Mouse (Mus musculus) frontal cortex, postnatal 14 days (tissue): Measurements from ENCODE around the gene Fer1l4.

Source experiments
- DNase-seq, 2 experiments: peaks; one replicate each; pipeline ENCODE4 v3.0.0; 2022; ENCODE audit warnings: low spot score in 2 of 2

Gene Fer1l4

GRCm38 (mm10) chr2:156052816-156053215, at the start of gene Fer1l4:
Gene Fer1l4 (minus strand): TSS chr2:156052947.
- DNase-seq, result no peak

DNA sequence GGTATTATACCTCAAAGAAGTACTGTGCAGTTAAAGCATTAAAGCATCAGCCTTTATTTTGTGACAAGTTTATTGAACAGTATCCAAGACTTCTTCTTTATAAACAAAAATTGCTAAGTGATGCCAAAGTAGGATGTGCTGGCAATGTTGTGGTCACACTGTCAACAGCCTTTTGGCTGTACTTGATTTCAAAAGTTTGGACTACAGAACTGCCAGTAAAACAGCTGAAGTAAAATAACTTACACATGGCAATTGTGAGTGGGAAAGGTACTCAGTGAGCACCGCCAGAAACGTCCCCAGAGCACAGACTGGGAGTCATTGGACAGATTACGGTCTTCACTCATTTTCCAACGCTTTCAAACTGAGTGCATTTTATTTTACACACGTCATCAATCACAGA, 39.2 kb upstream of the Fer1l4 start:
- DNase-seq, result no peak

DNA sequence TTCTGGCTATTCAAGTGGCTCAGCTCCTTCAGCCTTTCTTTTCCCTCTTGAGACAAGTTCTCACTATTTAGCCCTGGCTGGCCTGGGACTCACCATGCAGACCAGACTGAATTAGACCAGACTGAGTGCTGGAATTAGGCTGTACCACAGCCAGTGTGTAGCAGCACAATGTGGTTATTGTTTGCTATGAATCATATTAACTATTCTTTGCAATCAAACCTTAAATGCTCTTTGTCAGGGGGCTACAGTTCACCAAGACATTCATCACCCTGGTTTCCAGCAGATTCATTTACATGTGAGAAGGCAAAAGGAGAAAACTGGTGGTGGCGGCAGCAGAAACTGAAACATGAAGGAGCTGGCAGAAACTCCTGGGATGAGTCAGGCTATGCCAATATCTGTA, 37.1 kb upstream of the Fer1l4 start:
- no peak for DNase-seq

DNA sequence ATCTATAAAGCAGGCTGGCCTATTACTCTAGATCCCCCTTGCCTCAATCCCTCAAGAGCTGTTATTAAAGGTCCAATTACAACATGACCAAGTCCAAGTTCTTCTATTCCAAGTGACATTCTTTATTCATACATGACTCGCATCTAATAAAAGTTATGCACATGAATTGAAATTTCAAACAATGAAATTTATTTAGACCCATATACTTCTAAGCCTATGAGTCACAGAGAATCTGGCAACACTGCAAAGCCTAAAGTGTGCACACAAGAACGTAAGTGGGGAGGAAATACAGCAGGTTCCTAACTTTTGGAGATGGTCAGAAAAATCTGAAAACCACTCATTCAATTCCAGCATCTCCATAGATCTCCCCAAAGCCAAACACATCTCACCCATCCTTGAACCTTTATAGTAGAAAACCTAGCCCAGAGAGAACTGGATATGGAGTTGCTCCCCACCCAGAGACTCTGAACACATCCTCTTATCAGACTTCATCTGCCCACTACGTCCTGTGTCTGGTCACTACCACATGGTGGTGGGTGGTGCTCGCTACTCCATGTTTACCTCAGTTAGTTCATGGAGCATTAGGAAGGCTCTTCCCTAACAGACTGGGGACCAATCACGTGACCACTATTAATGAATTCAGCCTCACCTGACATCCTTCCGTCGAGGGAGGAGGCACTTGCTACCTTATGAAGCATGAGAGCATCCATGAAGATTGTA, 34.8 kb upstream of the Fer1l4 start:
- no peak for DNase-seq

- no peak for DNase-seq
These were observed 31.8 kb upstream of the Fer1l4 start for GRCm38 (mm10) chr2:156084541-156084940.

GRCm38 (mm10) chr2:156080391-156080790, 27.6 kb upstream of the Fer1l4 start:
- no peak for DNase-seq

DNA sequence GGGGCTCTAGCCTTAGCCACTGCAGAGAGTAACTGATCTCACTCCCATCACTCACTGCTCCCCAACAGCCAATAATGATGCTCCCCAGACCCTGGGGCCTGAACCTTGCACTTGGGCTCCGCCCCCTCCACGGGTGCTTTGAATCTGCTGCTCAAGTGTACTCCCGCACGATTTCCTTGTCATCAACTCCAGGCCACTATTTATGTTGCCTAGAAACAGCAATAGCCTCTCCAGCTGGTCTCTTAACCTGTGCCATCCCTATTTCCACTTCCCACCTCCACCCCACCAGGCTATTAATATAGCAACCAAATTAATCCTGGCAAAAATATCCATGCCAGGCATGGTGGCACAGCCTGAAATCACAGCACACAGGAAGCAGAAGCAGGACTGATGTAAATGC, 26.9 kb upstream of the Fer1l4 start:
- no peak for DNase-seq

- no peak for DNase-seq
These were observed 26.4 kb upstream of the Fer1l4 start for GRCm38 (mm10) chr2:156079183-156079560.

GRCm38 (mm10) chr2:156078421-156079182, 25.9 kb upstream of the Fer1l4 start:
- DNase-seq, result no peak

- no peak for DNase-seq
These were observed 24.7 kb upstream of the Fer1l4 start for GRCm38 (mm10) chr2:156077461-156077860.

- DNase-seq, result no peak
These were observed 21.0 kb upstream of the Fer1l4 start for GRCm38 (mm10) chr2:156073725-156074124.

GRCm38 (mm10) chr2:156071236-156071635, 18.5 kb upstream of the Fer1l4 start:
- DNase-seq, result no peak

- no peak for DNase-seq
These were observed 15.2 kb upstream of the Fer1l4 start for GRCm38 (mm10) chr2:156067916-156068315.

DNA sequence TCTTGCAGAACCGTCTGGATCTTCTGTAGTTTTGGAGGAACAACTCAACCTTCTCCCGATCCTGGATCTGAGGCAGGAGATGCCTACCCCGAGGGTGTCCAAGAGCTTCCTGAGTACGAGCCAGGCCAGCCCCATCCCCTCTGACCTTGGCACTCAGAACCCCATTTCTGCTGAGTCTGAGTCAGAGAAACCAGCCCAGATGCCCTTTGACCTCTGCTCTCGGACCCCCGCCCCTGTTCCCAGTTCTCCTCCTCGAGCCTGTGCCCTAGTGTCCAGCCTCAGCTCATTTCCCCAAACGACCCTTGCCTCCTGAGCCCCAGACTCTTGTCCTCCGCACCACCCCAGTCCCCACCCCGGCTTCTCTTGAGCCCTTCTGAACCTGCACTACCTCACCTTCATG, 13.4 kb upstream of the Fer1l4 start:
- no peak for DNase-seq

DNA sequence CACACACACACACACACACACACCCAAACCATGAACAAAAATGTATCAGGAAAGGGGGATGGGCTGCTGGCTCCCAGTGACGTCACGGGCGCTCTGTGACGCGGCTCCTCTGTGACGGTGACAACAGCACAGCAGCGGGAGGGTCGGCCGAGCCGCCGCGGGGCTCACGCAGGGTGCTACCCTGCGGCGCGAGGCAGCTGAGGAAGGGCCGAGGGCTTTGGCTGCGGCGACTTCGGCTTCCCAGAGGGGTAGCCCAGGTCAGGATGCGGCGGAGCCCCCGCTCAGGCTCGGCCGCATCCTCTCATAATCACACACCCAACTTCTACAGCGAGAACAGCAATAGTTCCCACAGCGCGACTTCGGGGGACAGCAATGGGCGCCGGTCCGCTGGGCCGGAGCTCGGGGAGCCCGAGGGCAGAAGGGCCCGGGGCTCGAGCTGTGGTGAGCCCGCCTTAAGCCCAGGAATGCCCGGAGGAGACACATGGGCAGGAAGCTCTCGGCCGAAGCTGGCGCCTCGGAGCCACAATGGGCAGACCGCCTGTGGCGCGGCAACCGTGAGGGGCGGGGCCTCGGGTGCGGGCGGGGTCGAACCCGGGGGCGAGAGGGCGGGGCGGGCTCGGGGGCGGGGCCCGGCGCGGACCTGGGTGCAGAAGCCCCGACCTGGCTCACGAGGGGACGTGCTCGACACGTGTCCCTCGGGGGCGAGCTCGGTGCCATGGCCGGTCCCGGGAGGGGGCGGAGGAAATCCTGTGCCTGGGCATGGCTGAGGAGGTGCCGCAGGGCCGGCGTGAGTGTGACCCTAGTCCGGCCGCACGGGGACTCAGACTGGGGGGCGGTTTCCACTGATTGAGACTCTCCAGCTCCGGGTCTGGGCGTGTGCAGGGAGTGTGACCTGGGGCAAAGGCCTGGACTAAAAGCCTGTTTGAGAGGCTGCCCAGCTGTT, 12.6 kb upstream of the Fer1l4 start, which contains the start of gene Spag4:
Spag4 (plus strand) TSS at position 77 of the 943 bp plus-strand sequence.
- peak in 1 of 2 experiments; percentile 36 for DNase-seq

GRCm38 (mm10) chr2:156047929-156048328, 4.8 kb downstream of the Fer1l4 start:
- DNase-seq, result no peak

- no peak for DNase-seq
These were observed 9.8 kb downstream of the Fer1l4 start for GRCm38 (mm10) chr2:156042903-156043302.

DNA sequence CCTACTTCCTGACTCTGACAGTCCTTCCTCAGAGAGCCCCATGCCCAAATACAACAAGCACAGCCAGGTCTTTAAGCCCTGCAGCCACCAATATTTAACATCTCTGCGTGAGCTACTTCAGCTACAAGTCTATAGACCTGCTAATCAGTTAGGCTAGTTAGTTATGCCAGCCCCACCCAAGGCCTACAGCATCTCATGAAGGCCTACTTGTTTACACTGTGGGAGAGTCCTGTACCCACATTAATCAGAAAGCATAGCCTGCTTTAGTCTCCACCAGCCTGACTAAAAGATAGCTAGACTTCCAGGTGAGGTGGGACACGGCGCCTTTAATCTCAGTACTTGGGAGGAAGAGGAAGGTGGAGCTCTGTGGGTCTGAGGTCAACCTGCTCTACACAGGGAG, 13.4 kb downstream of the Fer1l4 start:
- no peak for DNase-seq

DNA sequence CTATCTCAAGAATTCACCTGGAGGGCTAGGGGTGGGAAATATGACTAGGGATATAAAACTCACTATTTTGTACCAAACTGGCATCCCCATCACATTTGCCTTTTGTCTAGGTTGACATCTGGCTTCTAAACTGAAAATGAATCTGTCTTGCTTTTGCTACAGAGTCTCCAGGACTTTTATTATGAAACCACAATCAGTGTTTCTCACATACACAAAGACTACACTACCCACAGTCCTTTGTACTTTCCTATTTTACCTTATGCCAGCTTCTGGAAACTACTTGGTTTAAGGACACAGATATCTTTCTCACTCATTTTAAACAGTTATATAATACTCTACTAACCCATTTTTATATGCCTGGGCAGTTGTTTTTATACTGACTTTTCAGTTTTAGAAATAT, 27.3 kb downstream of the Fer1l4 start:
- no peak for DNase-seq

DNA sequence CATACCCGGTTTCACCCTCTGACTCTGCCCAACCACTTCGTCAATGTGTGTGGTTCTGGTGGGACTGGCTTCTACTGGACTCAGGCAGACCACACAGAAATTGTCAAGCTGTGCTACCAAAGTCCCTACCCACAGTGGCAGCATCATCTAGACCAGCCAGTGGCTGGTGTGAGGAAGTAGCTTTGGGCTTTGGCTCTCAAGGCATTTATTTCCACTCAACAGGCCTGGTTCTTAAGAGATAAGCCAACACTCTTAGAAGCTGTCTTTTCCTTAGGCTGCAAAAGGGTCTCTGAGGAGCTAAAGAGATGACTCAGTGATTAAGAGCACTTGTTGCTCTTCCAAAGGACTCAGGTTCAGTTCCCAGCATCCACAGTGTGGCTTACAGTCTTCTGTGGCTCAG, 31.0 kb downstream of the Fer1l4 start:
- DNase-seq, result no peak

- DNase-seq, result no peak
These were observed 31.5 kb downstream of the Fer1l4 start for GRCm38 (mm10) chr2:156021219-156021618.

DNA sequence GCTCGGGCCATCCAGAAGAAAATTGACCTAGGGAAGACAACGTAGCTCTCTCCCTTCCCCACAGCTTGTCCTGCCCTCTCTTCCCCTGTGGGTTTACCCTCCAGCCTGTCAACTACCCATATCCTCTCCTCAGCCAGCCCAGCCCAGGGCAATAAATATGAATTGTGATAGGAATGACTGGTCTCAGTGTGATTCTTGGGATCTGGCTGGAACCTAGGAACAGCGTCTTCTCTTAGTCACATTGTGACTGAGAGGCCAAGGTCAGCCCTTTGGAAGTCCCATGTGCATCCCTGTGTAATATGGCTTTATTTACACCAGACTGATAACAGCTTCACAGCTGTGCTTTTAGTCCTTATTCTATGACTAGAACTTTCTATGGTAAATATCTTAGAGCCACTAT, 34.6 kb downstream of the Fer1l4 start:
- no peak for DNase-seq
